Mouse (Mus musculus): ENCODE measurements at regions not wholly inside any gene's neighbourhood (a gene's known extent, or its start where the extent isn't known, plus 50 kb on each side); places are given as distances from the start of the nearest gene placed in this dataset.
A peak's percentile ranks its signal among the peaks of the same experiment; 100 is the strongest.

DNA sequence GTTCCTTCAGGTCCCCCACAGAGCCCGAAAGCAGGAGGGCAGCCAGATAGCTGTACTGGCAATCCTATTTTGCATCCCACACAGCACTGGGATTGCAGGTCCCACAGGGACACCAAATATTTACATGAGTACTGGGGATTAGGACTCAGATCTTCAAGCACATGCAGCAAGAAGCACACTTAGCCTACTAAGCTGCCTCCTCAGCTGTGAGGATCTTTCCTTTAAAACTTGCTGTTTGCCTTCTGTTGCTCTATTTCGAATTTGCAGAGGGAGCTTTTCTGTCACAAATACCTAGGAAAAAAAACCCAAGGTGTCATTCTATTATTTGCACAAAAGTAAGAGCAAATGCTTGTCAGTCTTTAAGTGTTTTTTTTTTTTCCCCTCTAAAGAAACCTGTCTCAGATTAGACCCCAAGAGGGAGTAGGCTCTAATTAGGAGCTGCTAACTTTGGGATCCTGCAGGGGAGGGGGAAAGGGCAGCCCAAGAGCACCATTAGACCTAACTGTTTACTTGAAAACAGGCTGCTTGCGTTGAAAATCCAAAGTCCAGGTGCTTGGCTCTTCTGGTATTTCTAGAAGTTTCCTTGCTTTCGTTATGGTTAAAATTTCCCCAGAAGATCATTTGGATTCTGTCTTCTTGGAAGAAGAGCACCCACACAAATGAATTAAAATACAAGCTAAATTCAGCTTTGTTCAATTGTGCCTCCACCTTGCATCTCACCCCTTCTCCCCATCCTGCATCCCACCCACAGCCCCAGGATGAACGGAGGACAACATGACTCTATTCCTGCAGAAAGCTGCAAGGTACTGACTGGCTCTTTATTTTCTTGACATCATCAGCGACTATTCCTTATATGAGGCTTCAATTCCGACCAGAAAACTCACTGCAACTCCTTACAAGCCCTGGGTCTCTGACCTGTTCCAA, 215.5 kb downstream of the Kcnj2 start:
- no peak for DNase-seq

- DNase-seq = no peak
Measured at GRCm38 (mm10) chr11:111282283-111282682, 216.3 kb downstream of the Kcnj2 start.

- peak; percentile 74 for DNase-seq
Measured at GRCm38 (mm10) chr11:111290537-111290936, 224.6 kb downstream of the Kcnj2 start.

DNA sequence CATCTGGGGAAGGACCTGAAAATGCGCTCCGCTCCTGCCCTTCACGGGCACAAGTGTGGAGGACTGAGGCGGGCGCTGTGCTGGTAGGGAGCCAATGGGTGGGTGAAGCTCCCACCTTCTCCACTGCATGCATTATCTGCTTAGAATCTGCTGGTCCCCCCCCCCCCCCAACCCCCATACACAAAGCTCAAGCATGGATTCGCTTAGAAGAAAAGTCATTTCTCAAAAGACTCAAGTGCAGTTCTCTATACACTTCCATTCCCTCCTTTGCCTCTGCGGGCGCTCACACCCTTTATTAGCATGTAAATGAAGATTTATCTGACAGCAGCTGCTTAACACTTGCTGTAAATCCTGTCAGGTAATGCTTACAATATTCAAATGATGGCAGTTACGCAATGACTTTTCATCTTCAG, 230.4 kb downstream of the Kcnj2 start:
- no peak for DNase-seq

DNA sequence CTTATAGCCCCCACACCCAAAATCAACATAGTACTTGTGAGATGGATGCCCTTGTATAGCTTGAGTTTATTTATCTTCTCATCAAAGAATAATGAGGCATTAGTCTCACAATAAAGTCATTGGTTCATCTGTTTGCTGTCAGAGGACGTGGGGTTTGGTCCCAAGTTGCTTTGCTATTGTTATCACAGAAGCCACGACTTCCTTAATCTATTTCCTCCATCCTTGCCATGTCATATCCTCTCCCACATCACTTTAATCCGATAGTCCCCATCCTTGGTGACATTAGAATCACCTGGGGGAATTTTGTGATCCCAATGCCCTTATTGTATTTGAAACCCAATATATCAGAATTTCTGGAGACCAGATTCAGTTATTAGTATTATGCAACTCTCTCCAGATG, 246.8 kb downstream of the Kcnj2 start:
- peak; percentile 6 for DNase-seq

DNA sequence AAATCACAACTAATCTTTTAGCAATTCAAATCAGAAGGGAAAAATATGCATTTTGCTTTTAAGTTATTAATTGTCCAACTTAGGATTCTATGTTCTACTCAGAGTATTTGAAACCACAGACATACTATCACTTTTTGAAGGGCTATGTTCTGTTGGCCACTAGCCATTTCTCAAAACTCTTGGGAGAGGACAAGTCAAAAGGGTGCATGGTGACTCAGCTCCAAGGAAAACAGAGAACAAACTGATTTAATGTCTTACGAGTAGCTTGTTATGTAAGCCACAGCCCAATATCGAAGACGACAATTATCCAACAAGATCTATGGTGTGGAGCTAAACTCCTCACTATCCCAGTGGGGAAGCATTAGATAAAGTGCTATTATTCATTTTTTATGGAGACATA, 247.6 kb downstream of the Kcnj2 start:
- DNase-seq = peak; percentile 21

- DNase-seq = no peak
Measured at GRCm38 (mm10) chr11:111321576-111321975, 255.6 kb downstream of the Kcnj2 start.

DNA sequence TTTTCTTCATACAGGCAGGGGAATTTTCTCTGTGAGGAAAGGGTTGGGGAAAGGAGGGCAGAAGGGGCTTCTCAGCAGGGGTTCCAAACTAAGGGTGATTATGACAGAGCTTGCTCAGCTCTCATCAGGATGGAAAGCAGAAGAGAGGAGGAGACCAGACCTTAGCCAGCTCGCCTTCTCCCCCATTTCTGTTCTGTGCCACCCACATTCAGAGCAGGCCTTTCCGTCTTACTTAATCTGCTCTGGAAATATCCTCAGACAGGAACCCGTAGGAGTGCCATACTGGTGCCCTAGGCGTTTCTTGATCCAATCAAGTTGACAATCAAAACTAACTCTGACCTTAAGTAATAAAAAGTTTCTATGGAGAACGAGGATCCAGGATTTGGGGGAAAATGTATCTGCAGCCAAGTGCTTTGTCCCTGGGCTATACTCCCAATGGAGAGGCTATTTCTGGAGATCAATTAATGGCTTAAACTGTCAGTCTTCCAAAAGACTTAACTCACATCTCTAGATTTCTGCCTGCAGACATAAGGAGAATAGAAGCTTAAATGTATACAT, 258.6 kb downstream of the Kcnj2 start:
- DNase-seq = no peak

- DNase-seq = no peak
Measured at GRCm38 (mm10) chr11:111326915-111327314, 261.0 kb downstream of the Kcnj2 start.

DNA sequence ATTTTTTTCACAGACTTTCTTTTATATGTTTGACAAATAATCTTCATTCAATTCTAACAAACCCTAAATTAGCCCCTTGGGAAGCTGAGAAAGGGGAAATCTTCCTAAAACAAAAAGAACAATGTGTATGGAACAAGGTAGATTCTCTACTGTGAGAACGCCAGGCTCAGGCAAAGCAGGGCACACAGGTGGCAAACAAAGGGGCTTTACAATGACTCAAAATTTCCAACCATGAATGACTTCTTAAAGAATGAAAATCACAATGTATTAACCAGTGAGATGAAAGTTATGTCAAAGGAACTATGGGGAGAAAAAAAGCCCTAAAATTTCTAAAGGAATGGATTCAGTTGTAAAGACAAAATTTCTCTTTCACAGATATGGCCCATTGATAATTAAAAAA, 262.3 kb downstream of the Kcnj2 start:
- no peak for DNase-seq

GRCm38 (mm10) chr11:111331592-111331991, 265.6 kb downstream of the Kcnj2 start:
- no peak for DNase-seq

DNA sequence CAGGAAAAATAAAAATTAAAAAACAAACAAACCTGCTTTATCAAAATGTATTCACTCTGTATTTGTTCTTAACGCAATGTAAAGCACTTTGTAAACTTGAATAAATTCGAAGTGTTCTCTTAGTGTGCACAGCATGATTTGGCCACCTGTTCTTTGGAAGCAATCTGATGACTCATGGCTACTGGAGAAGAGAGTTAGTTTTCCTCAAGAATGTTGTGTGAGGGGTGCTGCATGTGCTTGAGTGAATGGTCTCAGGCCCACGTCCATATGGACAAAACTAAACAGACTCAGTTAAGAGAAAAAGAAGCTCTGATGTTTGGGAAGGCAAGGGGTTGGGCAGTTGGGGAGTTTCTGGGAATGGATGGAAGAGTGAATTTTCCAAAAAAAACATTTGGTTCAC, 267.1 kb downstream of the Kcnj2 start:
- DNase-seq = no peak

DNA sequence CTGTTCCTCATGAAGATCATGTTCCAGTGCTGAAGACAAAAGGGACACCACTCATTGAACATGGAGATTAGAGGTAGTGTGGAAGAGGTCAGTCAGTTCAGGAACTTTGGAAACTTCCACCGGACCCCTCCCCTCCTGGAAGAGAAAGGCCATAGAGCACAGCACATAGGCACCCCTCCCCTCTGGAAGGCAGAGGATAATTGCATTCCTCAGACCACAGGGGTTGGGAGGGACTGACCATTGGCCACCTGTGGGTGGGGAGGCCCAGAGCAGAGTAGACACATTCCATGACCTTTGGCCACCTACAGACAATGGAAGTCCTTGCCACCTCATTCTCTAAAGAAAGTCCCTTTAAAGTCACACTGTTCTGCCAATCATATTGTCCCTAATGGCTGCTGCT, 281.6 kb downstream of the Kcnj2 start:
- no peak for DNase-seq

DNA sequence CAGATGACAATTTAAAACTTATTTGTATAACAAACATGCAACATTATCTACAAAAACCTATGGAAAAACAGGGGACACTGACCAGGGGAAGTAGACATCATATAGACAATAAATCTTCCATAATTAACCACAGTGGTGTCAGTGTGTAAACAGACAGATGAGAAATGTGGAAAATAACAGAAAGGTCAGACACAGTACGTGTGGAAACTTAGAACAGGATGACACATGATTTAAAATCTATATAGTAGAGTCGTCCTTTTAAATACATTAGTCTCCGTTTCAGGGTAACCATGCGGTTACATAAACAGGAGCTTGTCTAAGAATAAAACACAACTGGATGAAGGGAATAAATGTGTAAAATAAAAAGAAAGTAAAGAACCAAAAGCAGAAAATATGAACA, 284.1 kb downstream of the Kcnj2 start:
- no peak for DNase-seq

DNA sequence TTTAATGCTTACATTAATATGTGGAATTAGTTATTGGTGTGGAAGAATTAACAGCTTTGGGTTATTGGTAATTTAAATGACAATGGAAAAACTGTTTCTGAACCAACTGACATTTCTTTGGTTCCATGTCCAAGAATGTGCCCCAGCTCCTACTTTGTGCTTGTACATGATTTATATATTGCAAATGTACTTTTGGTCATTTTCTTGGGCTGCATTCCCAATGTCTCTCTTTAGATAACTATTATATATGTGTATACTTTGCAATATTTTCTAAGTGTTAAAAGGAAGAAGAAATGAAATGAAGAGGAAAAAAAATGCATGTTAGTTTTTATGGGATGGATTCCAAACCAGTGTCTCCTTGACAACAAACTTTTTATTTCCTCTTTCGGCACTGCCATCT, 297.4 kb downstream of the Kcnj2 start:
- DNase-seq = no peak

DNA sequence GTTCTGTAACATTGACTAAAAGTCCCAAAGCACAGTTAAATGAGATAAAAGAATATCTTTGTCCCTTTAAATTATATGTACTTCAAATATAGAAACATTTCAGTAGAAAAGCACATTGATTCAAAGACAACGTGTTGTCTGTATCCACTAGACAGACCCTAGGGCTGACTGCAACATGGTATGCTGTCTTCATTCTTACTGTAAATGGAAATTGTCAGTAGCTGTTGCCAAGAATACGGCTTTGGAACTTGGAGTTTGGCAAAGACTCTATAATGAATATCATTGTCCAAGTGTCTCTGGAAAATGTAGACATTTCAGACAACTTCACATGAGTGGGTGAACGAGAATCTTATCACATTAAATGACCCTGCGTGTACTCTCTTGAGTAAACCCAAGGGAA, 311.2 kb downstream of the Kcnj2 start:
- no peak for DNase-seq

DNA sequence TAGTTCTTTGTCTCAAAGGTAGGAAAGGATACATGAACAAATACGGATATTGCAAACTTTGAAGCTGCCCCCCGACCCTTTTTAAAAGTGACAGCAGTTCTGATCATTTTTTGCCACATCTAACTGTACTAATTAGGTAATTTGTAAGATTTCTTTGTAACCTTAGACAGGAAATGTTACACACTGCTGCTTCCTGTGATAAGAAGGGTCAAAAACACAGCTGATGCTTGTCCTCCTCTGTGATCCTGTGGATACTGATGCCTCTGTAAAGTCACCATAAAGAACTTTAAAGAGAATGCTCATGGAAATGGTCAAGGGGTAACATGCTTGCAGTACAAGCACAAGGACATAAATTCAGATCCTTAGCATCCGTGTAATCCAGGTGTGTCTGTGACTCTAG, 313.9 kb downstream of the Kcnj2 start:
- DNase-seq = no peak

- DNase-seq = no peak
Measured at GRCm38 (mm10) chr11:111398706-111399105, 332.7 kb downstream of the Kcnj2 start.

GRCm38 (mm10) chr11:111409266-111409665, 343.3 kb downstream of the Kcnj2 start:
- DNase-seq = no peak

GRCm38 (mm10) chr11:111424871-111425270, 358.9 kb downstream of the Kcnj2 start:
- DNase-seq = peak; percentile 60

DNA sequence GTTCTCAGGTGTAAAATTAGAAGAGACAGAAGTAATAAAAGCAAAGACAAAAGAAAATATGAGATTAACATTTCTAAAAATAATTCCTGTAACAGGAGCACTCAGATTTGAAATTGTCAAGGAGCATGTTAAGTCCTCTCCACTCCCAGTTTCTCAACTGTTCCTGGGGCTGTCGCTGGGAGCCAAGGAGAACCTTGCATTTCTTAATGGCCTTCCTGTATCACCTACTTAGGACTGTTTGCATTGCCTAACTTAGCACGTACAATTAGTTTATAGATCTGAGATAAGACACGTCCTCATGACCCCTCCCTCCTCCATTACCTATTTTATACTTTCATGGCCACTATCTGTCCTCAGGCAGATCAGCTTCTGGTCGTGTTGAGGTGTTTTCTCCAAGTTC, 360.8 kb downstream of the Kcnj2 start:
- peak; percentile 57 for DNase-seq

DNA sequence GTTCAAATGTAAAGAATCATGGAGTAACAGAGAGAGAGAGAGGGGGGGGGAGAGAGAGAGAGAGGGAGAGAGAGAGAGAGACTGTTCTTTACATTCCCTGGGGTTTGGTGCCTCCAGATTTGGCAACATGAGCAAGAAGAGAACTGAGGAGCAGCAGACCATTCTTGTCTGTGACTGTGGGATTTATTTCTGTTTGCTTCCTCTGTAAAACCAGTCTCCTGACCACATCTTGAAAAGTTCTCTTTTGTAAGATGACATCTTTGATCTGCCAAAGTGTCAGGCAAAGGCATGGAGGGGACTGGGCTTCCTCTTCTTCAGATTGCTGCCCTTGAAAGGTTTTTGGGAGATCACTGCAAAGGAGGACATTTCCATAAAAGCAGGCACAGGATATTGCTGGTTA, 376.3 kb downstream of the Kcnj2 start:
- no peak for DNase-seq

GRCm38 (mm10) chr11:111443381-111443780, 377.4 kb downstream of the Kcnj2 start:
- DNase-seq = no peak

- DNase-seq = peak; percentile 53
Measured at GRCm38 (mm10) chr11:111444791-111445190, 378.8 kb downstream of the Kcnj2 start.

GRCm38 (mm10) chr11:111445764-111446163, 379.8 kb downstream of the Kcnj2 start:
- peak; percentile 70 for DNase-seq
